ENCODE assay signal across 20 mouse cellular contexts in the genomic region with DNA sequence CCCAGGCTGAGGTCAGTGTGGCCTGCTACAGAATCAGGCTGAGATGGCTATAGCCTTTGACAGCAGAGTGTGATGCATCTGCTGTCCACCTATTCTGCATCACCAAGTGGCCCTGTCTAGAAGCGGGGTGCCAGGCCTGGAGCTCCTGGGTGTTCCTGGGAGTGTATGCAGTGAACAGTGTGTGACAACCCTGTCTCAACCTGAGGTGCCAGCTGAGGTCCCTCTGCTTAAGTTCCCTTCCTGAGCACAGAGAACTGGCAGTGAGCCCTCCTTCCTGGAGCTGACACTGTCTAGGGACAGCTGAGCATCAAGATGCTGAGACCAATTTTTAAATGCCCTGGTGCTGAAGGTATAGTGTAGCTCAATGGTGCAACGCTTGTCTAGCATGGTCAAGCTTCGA. TPM values are rescaled to one million over a fixed set of nuclear protein-coding genes. Genes with fewer than 3 reads are reported as not detected.
"Had no signal": no experiment of that assay in that cellular context is flagged by ENCODE, and none has a peak within 500 bp of the region (broad histone marks: within the 10 kb centered on the region; RNA-seq: fewer than 3 reads in every experiment).

No protein-coding gene starts in this region.

- H3K27me3 ChIP-seq: limb, embryonic 13.5 days; liver, embryonic 12.5 days; liver, embryonic 15.5 days; stomach, embryonic 15.5 days had no signal

- H3K4me3 ChIP-seq: layer of hippocampus, adult 2 months; limb, embryonic 10.5 days; limb, embryonic 13.5 days; liver, embryonic 12.5 days; liver, embryonic 15.5 days; stomach, embryonic 15.5 days had no signal

- H3K36me3 ChIP-seq: limb, embryonic 13.5 days; liver, embryonic 15.5 days; stomach, embryonic 15.5 days had no signal

- DNase-seq: kidney, adult 2 months; layer of hippocampus, adult 9-11 months; lung, adult 2 months; lung, postnatal 14 days; lung, postnatal 4 days; midbrain, embryonic 14.5 days; right cerebral cortex, adult 18-20 months; right cerebral cortex, postnatal 14 days; right cerebral cortex, postnatal 4 days; spleen, adult 18-20 months; thymus, postnatal 25 days had no signal

- H3K27ac ChIP-seq: kidney, postnatal 0 days; limb, embryonic 10.5 days; limb, embryonic 13.5 days; liver, embryonic 12.5 days; liver, embryonic 15.5 days; stomach, embryonic 15.5 days had no signal

- H3K9me3 ChIP-seq: limb, embryonic 10.5 days; limb, embryonic 13.5 days; liver, embryonic 12.5 days; liver, embryonic 15.5 days; stomach, embryonic 15.5 days had no signal

RNA-seq across cellular contexts. Expression of gene Klf15, which starts 10.3 kb away (rescaled TPM):
- total RNA-seq: megakaryocyte-erythroid progenitor cell, adult 5-6 weeks had no signal

RNA-seq across cellular contexts. Expression of gene Cfap100, which starts 44.1 kb away (rescaled TPM):
- total RNA-seq: megakaryocyte progenitor cell, adult 5-6 weeks; megakaryocyte-erythroid progenitor cell, adult 5-6 weeks had no signal
- polyA plus RNA-seq: liver, embryonic 12.5 days; liver, embryonic 15.5 days had no signal
